Mouse (Mus musculus) small intestine, adult 2 months (tissue): Measurements from ENCODE around the gene Cux2.

ENCODE experiments used
- CTCF ChIP-seq: fragments of 200-500 bp; IDR thresholded peaks from 2 replicates; pipeline ENCODE4 v1.5.1; 2012; ENCODE audit warnings: low read depth, mild to moderate bottlenecking, control low read depth, inconsistent platforms, low read length, moderate library complexity, mixed read lengths; ENCODE audit not compliant: insufficient replicate concordance, insufficient read length; ENCODE audit errors: extremely low read depth
- POLR2A ChIP-seq: fragments of 200-500 bp; IDR thresholded peaks from 2 replicates; pipeline ENCODE4 v1.6.1; 2012; ENCODE audit warnings: low read depth, mild to moderate bottlenecking, control low read depth, inconsistent platforms, low read length, moderate library complexity

DNA sequence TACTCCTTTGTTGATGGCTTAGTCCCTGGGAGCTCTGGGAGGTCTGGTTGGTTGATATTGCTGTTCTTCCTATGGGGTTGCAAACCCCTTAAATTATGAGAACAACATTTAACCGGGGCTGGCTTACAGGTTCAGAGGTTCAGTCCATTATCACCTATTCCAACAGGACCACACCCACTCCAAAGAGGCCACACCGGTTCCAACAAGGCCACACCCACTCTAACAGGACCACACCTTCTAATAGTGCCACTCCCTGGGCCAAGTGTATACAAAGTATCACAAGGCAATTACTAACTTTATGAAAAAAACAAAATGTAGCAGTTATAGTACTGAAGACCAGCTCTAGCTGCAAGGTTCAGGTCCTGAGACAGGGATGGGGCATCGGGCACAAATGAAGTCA, 34.6 kb upstream of the Cux2 start:
- no peak for TF ChIP-seq CTCF
- TF ChIP-seq POLR2A: no peak
